Mouse (Mus musculus) intestine, embryonic 14.5 days (tissue): ENCODE results near the gene Sh3yl1. TPM values are rescaled to one million over a fixed set of nuclear protein-coding genes. Genes with fewer than 3 reads are reported as not detected.

Source experiments
- ATAC-seq: fragments of 200-750 bp; cut with Nextera tagmentation; replicated peaks from 2 replicates; pipeline ENCODE4 v1.8.0; 2017; ENCODE audit warnings: low read depth, moderate number of reproducible peaks, moderate TSS enrichment, moderate library complexity; ENCODE audit not compliant: low FRiP score, low TSS enrichment
- DNase-seq: peaks from one replicate; pipeline ENCODE4 v3.0.0-alpha.2; 2018; ENCODE audit warnings: low spot score
- H3K27ac ChIP-seq: fragments of 300-500 bp; sonication (generic); 2 replicates; pipeline ENCODE4 v1.5.1; 2014; ENCODE audit warnings: low read depth, mild to moderate bottlenecking, control low read depth
- H3K27me3 ChIP-seq: fragments of 300-500 bp; sonication (generic); replicated peaks from 2 replicates; pipeline ENCODE4 v1.6.1; 2014; ENCODE audit warnings: low read length, control low read depth; ENCODE audit not compliant: control insufficient read depth, insufficient read depth
- H3K36me3 ChIP-seq: fragments of 300-500 bp; sonication (generic); 2 replicates; pipeline ENCODE4 v1.6.1; 2014; ENCODE audit warnings: low read length, control low read depth; ENCODE audit not compliant: control insufficient read depth, insufficient read depth
- H3K4me1 ChIP-seq: fragments of 300-500 bp; sonication (generic); replicated peaks from 2 replicates; pipeline ENCODE4 v1.6.1; 2014; ENCODE audit warnings: low read length, control low read depth, mixed read lengths; ENCODE audit not compliant: control insufficient read depth, insufficient read depth
- H3K4me2 ChIP-seq: fragments of 300-500 bp; sonication (generic); 2 replicates; pipeline ENCODE4 v1.6.1; 2014; ENCODE audit warnings: low read length
- H3K4me3 ChIP-seq: fragments of 300-500 bp; sonication (generic); 2 replicates; pipeline ENCODE4 v1.5.1; 2014; ENCODE audit warnings: low read depth, low read length, control low read depth, mixed read lengths
- H3K9ac ChIP-seq: fragments of 300-500 bp; sonication (generic); 2 replicates; pipeline ENCODE4 v1.6.1; 2014; ENCODE audit warnings: mild to moderate bottlenecking, low read length
- H3K9me3 ChIP-seq: fragments of 300-500 bp; sonication (generic); 2 replicates; pipeline ENCODE4 v1.6.1; 2016; ENCODE audit warnings: low read length, control low read depth; ENCODE audit not compliant: control insufficient read depth
- WGBS: fragments of 180-500 bp; shearing (Covaris S2); extraction: QIAGEN DNeasy Blood & Tissue Kit; methylation state at CpG from one replicate; pipeline ENCODE4 v1.1.7; 2014; 5-methylcytosine and 5-hydroxymethylcytosine counted together
- polyA plus RNA-seq: library from polyadenylated mRNA; unstranded; fragments of >200 nt; fragmentation: Nextera tagmentation; extraction: Ambion mirVana; gene quantifications from 2 replicates; pipeline ENCODE4 v1.2.1, GENCODE M21; 2014

The Sh3yl1 gene
- polyA plus RNA-seq, 1 experiment from 2014 or later: 18.7 TPM

- H3K27ac ChIP-seq: no peak overlapping the region
- no peak overlapping the region for H3K4me3 ChIP-seq
- no peak overlapping the region for H3K9ac ChIP-seq
- H3K36me3 ChIP-seq: 0 out of 2 replicates have a peak, but pooled peaks cover 3% of the 10 kb centered on the region
- no peaks in the 10 kb centered on the region for H3K9me3 ChIP-seq
- DNase-seq (no peak), ATAC-seq (no peak)
- WGBS: 78% methylated on average over 3 of the region's 3 CpGs
- H3K4me1 ChIP-seq: no peaks in the 10 kb centered on the region
- no peak overlapping the region for H3K4me2 ChIP-seq
- no peaks in the 10 kb centered on the region for H3K27me3 ChIP-seq
Observed at GRCm38 (mm10) chr12:30922401-30922800, 10.9 kb downstream of the Sh3yl1 start.

GRCm38 (mm10) chr12:30928182-30928581 lies 16.7 kb downstream of the Sh3yl1 start:
- H3K4me3 ChIP-seq: no peak overlapping the region
- 0 out of 2 replicates have a peak, but pooled peaks cover 3% of the 10 kb centered on the region for H3K36me3 ChIP-seq
- H3K27ac ChIP-seq: no peak overlapping the region
- ATAC-seq (no peak), DNase-seq (no peak)
- H3K9me3 ChIP-seq: no peaks in the 10 kb centered on the region
- no peak overlapping the region for H3K9ac ChIP-seq
- H3K27me3 ChIP-seq: no peaks in the 10 kb centered on the region
- no peaks in the 10 kb centered on the region for H3K4me1 ChIP-seq
- WGBS: 85% methylated on average over 6 of the region's 6 CpGs
- H3K4me2 ChIP-seq: no peak overlapping the region

GRCm38 (mm10) chr12:30933299-30933698 lies 21.8 kb downstream of the Sh3yl1 start:
- Histone ChIP-seq H3K9ac (no peak overlapping the region), H3K27me3 (no peaks in the 10 kb centered on the region), H3K9me3 (no peaks in the 10 kb centered on the region), H3K4me2 (no peak overlapping the region), H3K4me1 (no peaks in the 10 kb centered on the region), H3K27ac (no peak overlapping the region), H3K36me3 (no peaks in the 10 kb centered on the region), H3K4me3 (no peak overlapping the region)
- ATAC-seq (peak; percentile 62; the same call in 1 of the 2 replicates), DNase-seq (no peak)
- WGBS: 80% methylated on average over 2 of the region's 2 CpGs

GRCm38 (mm10) chr12:30936899-30937298 lies 25.4 kb downstream of the Sh3yl1 start:
- Histone ChIP-seq H3K4me2 (no peak overlapping the region), H3K27me3 (no peaks in the 10 kb centered on the region), H3K36me3 (0 out of 2 replicates have a peak, but pooled peaks cover 7% of the 10 kb centered on the region), H3K4me3 (no peak overlapping the region), H3K4me1 (no peaks in the 10 kb centered on the region), H3K27ac (no peak overlapping the region), H3K9ac (no peak overlapping the region), H3K9me3 (no peaks in the 10 kb centered on the region)
- DNase-seq: no peak
- ATAC-seq: no peak
- 72% methylated on average over 2 of the region's 2 CpGs for WGBS

- H3K4me2 ChIP-seq: no peak overlapping the region
- no peak overlapping the region for H3K4me3 ChIP-seq
- peak; percentile 52 for DNase-seq
- 0 out of 2 replicates have a peak, but pooled peaks cover 7% of the 10 kb centered on the region for H3K36me3 ChIP-seq
- ATAC-seq: peak; percentile 93
- WGBS: 74% methylated on average over 14 of the region's 14 CpGs
- H3K9me3 ChIP-seq: no peaks in the 10 kb centered on the region
- H3K27me3 ChIP-seq: no peaks in the 10 kb centered on the region
- H3K4me1 ChIP-seq: 0 out of 2 replicates have a peak, but pooled peaks cover 3% of the 10 kb centered on the region
- H3K27ac ChIP-seq: peak overlapping the region; percentile 62
- H3K9ac ChIP-seq: no peak overlapping the region
Observed at GRCm38 (mm10) chr12:30943057-30943986, 31.9 kb downstream of the Sh3yl1 start.

GRCm38 (mm10) chr12:30944197-30944596 lies 32.7 kb downstream of the Sh3yl1 start:
- Histone ChIP-seq H3K27me3 (no peaks in the 10 kb centered on the region), H3K27ac (peak overlapping the region; percentile 23; the same call in 1 of the 2 replicates), H3K4me1 (0 out of 2 replicates have a peak, but pooled peaks cover 3% of the 10 kb centered on the region), H3K4me3 (no peak overlapping the region), H3K9ac (no peak overlapping the region), H3K36me3 (0 out of 2 replicates have a peak, but pooled peaks cover 7% of the 10 kb centered on the region), H3K4me2 (no peak overlapping the region), H3K9me3 (no peaks in the 10 kb centered on the region)
- ATAC-seq: no peak
- no peak for DNase-seq
- WGBS: 42% methylated on average over 3 of the region's 3 CpGs

- H3K4me3 ChIP-seq: no peak overlapping the region
- no peaks in the 10 kb centered on the region for H3K36me3 ChIP-seq
- H3K27ac ChIP-seq: no peak overlapping the region
Observed at GRCm38 (mm10) chr12:30970700-30971099, 59.2 kb downstream of the Sh3yl1 start.

GRCm38 (mm10) chr12:31003795-31004194 lies 92.3 kb downstream of the Sh3yl1 start:
- Histone ChIP-seq H3K4me3 (no peak overlapping the region), H3K27me3 (no peaks in the 10 kb centered on the region), H3K9ac (no peak overlapping the region), H3K36me3 (no peaks in the 10 kb centered on the region), H3K27ac (no peak overlapping the region), H3K4me2 (no peak overlapping the region), H3K9me3 (no peaks in the 10 kb centered on the region), H3K4me1 (no peaks in the 10 kb centered on the region)
- WGBS: 82% methylated on average over 4 of the region's 4 CpGs
- ATAC-seq: no peak
- no peak for DNase-seq

More at GRCm38 (mm10) chr12:30970700-30971099, 59.2 kb downstream of the Sh3yl1 start:
- no peaks in the 10 kb centered on the region for H3K4me1 ChIP-seq
- no peak overlapping the region for H3K9ac ChIP-seq
- ATAC-seq (no peak), DNase-seq (no peak)
- 74% methylated on average over 2 of the region's 2 CpGs for WGBS
- no peak overlapping the region for H3K4me2 ChIP-seq
- H3K9me3 ChIP-seq: peaks cover 2% of the 10 kb centered on the region; the same call in 1 of the 2 replicates
- no peaks in the 10 kb centered on the region for H3K27me3 ChIP-seq
